Mouse (Mus musculus) CH12.LX (cell line): Measurements from ENCODE around the gene Bola3. TPM values are rescaled to one million over a fixed set of nuclear protein-coding genes. Genes with fewer than 3 reads are reported as not detected.

ENCODE experiments used
- DNase-seq: peaks from one replicate; pipeline ENCODE4 v3.0.0-alpha.2; 2013; ENCODE audit errors: extremely low read depth
- H3K27ac ChIP-seq: 2 replicates; pipeline ENCODE4 v1.5.1; 2012; ENCODE audit warnings: low read depth, mild to moderate bottlenecking, control low read depth, moderate library complexity; ENCODE audit not compliant: insufficient read depth
- H3K27me3 ChIP-seq: replicated peaks from 2 replicates; pipeline ENCODE3; 2012; ENCODE audit warnings: inconsistent platforms
- H3K36me3 ChIP-seq, 2 experiments: replicated peaks in 1 of 2; 2 replicates each; pipeline versions ENCODE3 to v1.6.1; 2012; ENCODE audit warnings: inconsistent platforms in 1 of 2, low read length in 1 of 2, mild to moderate bottlenecking in 1 of 2, mixed read lengths in 1 of 2, moderate library complexity in 1 of 2; ENCODE audit not compliant: control insufficient read depth in 1 of 2, insufficient read depth in 1 of 2
- H3K4me1 ChIP-seq, 2 experiments: 2 replicates each; pipeline ENCODE4 v1.6.1; 2012; ENCODE audit warnings: inconsistent platforms in 1 of 2, moderate library complexity in 1 of 2; ENCODE audit not compliant: insufficient read depth in 2 of 2, control insufficient read depth in 1 of 2
- H3K4me2 ChIP-seq: 2 replicates; pipeline ENCODE4 v1.6.1; 2012; ENCODE audit warnings: low read depth, mild to moderate bottlenecking, control low read depth; ENCODE audit not compliant: poor library complexity, insufficient read depth, severe bottlenecking
- H3K4me3 ChIP-seq, 3 experiments: fragments of 150-350 bp in 1 of 3; sonication (generic) in 1 of 3; replicated peaks in 1 of 3; 2 replicates each; pipeline versions ENCODE3 to v1.5.1; 2011 to 2012; ENCODE audit warnings: low read depth in 2 of 3, low read length in 2 of 3, mild to moderate bottlenecking in 2 of 3, moderate library complexity in 2 of 3, control low read depth in 1 of 3, improper control_type of control experiment in 1 of 3, inconsistent platforms in 1 of 3, mixed read lengths in 1 of 3; ENCODE audit not compliant: poor library complexity in 1 of 3
- H3K79me2 ChIP-seq: replicated peaks from 2 replicates; pipeline ENCODE4 v1.6.1; 2012; ENCODE audit warnings: mild to moderate bottlenecking, moderate library complexity; ENCODE audit not compliant: control insufficient read depth, poor library complexity, insufficient read depth, severe bottlenecking; ENCODE audit errors: extremely low read depth
- H3K9ac ChIP-seq: 2 replicates; pipeline ENCODE4 v1.6.1; 2012; ENCODE audit warnings: low read depth, mild to moderate bottlenecking, control low read depth, moderate library complexity; ENCODE audit not compliant: insufficient read depth
- H3K9me3 ChIP-seq: replicated peaks from 2 replicates; pipeline ENCODE3; 2012; ENCODE audit warnings: low read length, inconsistent platforms, mixed read lengths
- BHLHE40 ChIP-seq: IDR thresholded peaks from 2 replicates; pipeline ENCODE4 v1.6.1; 2011; ENCODE audit warnings: mild to moderate bottlenecking, low read depth, low read length, improper control_type of control experiment
- CHD1 ChIP-seq: IDR thresholded peaks from 2 replicates; pipeline ENCODE4 v1.6.1; 2012; ENCODE audit warnings: low read depth, low read length, improper control_type of control experiment, inconsistent platforms
- ELF1 ChIP-seq: IDR thresholded peaks from 2 replicates; pipeline ENCODE4 v1.6.1; 2014; ENCODE audit warnings: low read depth, mild to moderate bottlenecking, inconsistent platforms, low read length, improper control_type of control experiment
- EP300 ChIP-seq: IDR thresholded peaks from 2 replicates; pipeline ENCODE4 v1.6.1; 2011; ENCODE audit warnings: low read length, improper control_type of control experiment
- ETS1 ChIP-seq: conservative IDR thresholded peaks from 2 replicates; pipeline ENCODE4 v1.6.1; 2012; ENCODE audit warnings: low read depth, mild to moderate bottlenecking, inconsistent platforms, low read length, improper control_type of control experiment, moderate library complexity
- HCFC1 ChIP-seq: IDR thresholded peaks from 2 replicates; pipeline ENCODE4 v1.6.1; 2012; ENCODE audit warnings: low read depth, mild to moderate bottlenecking, inconsistent platforms, low read length, improper control_type of control experiment
- KAT2A ChIP-seq: IDR thresholded peaks from 2 replicates; pipeline ENCODE4 v1.6.1; 2012; ENCODE audit warnings: low read length, improper control_type of control experiment, inconsistent platforms; ENCODE audit not compliant: insufficient replicate concordance
- MEF2A ChIP-seq: IDR thresholded peaks from 2 replicates; pipeline ENCODE4 v1.6.1; 2014; ENCODE audit warnings: low read depth, mild to moderate bottlenecking, inconsistent platforms, low read length, improper control_type of control experiment, borderline replicate concordance
- MXI1 ChIP-seq: IDR thresholded peaks from 2 replicates; pipeline ENCODE4 v1.6.1; 2011; ENCODE audit warnings: mild to moderate bottlenecking, low read depth, low read length, improper control_type of control experiment
- NELFE ChIP-seq: IDR thresholded peaks from 2 replicates; pipeline ENCODE4 v1.6.1; 2011; ENCODE audit warnings: low read depth, low read length, improper control_type of control experiment
- RCOR1 ChIP-seq: conservative IDR thresholded peaks from 2 replicates; pipeline ENCODE4 v1.6.1; 2012; ENCODE audit warnings: low read depth, mild to moderate bottlenecking, inconsistent platforms, low read length, improper control_type of control experiment
- SMC3 ChIP-seq: IDR thresholded peaks from 2 replicates; pipeline ENCODE4 v1.6.1; 2011; ENCODE audit warnings: low read depth, low read length, improper control_type of control experiment
- TBP ChIP-seq: conservative IDR thresholded peaks from 2 replicates; pipeline ENCODE4 v1.6.1; 2011; ENCODE audit warnings: low read depth, low read length, improper control_type of control experiment
- TCF12 ChIP-seq: IDR thresholded peaks from 2 replicates; pipeline ENCODE4 v1.6.1; 2014; ENCODE audit warnings: low read depth, mild to moderate bottlenecking, inconsistent platforms, low read length, improper control_type of control experiment
- USF1 ChIP-seq: IDR thresholded peaks from 2 replicates; pipeline ENCODE4 v1.6.1; 2014; ENCODE audit warnings: low read depth, mild to moderate bottlenecking, inconsistent platforms, low read length, improper control_type of control experiment
- USF2 ChIP-seq: conservative IDR thresholded peaks from 2 replicates; pipeline ENCODE4 v1.6.1; 2011; ENCODE audit warnings: low read depth, low read length, improper control_type of control experiment
- ZNF384 ChIP-seq: IDR thresholded peaks from 2 replicates; pipeline ENCODE4 v1.6.1; 2012; ENCODE audit warnings: low read depth, low read length, improper control_type of control experiment, inconsistent platforms
- dilution Hi-C: fragments of 300-500 bp; cut with MboI; formaldehyde crosslinking; loops from 2 replicates; pipeline ENCODE4 v1.14.3; 2020; ENCODE audit warnings: low sequenced_read_pairs; ENCODE audit not compliant: extremely low pct_unique_long_range_greater_than_20kb, extremely low pct_ligation_motif_present
- in situ Hi-C: fragments of 300-500 bp; cut with MboI; formaldehyde crosslinking; loops from 3 replicates; pipeline ENCODE4 v1.14.3; 2019; ENCODE audit warnings: low sequenced_read_pairs, low pct_ligation_motif_present, low pct_unique_long_range_greater_than_20kb, mixed read lengths
- polyA plus RNA-seq: library from polyadenylated mRNA; unstranded; fragments of >175 nt; gene quantifications from 2 replicates; pipeline ENCODE4 v1.2.1, GENCODE M21; 2012; ENCODE audit warnings: low read depth; ENCODE audit not compliant: insufficient read length
- total RNA-seq, 2 experiments: library from RNA; depleted of rRNA; stranded (reverse); fragments of 300-350 nt in 1 of 2; fragments of >200 nt in 1 of 2; gene quantifications; 2 replicates each; pipeline ENCODE4 v1.2.3; 2012 to 2014

Gene Bola3
- 35.3 and 38.1 TPM in 2 replicates for total RNA-seq (2012; rRNA removed)
- 53.6 and 60.5 TPM in 2 replicates for total RNA-seq (2014; rRNA removed)
- 190 and 223 TPM in 2 replicates for polyA plus RNA-seq

GRCm38 (mm10) chr6:83348873-83349272, at the start of gene Bola3:
Gene Bola3 (plus strand): TSS chr6:83349147.
- dilution Hi-C loops (no loop called here), in situ Hi-C loops (no loop called here)
- H3K4me2 ChIP-seq = peak within 1 kb of the TSS; percentile 73
- TF ChIP-seq ELF1 (no peak), BHLHE40 (no peak), USF1 (no peak), CHD1 (no peak), MXI1 (no peak), USF2 (no peak), NELFE (no peak), RCOR1 (no peak), ETS1 (no peak), HCFC1 (no peak), ZNF384 (no peak), TBP (no peak), MEF2A (no peak), TCF12 (no peak)
- H3K9ac ChIP-seq = peak within 1 kb of the TSS; percentile 90
- H3K27ac ChIP-seq = no peak within 1 kb of the TSS
- peaks cover 29 to 53% of the 10 kb centered on the region in 2 experiments for H3K36me3 ChIP-seq
- H3K9me3 ChIP-seq = no peaks in the 10 kb centered on the region
- peaks cover 7 to 17% of the 10 kb centered on the region in 2 experiments for H3K4me1 ChIP-seq
- DNase-seq = no peak
- peak within 1 kb of the TSS; percentile 76 to 80 (median 78) for H3K4me3 ChIP-seq
- no peaks in the 10 kb centered on the region for H3K27me3 ChIP-seq
- H3K79me2 ChIP-seq = no peaks in the 10 kb centered on the region

GRCm38 (mm10) chr6:83300447-83301229, 48.3 kb upstream of the Bola3 start:
- DNase-seq = no peak
- Histone ChIP-seq H3K4me2 (no peak overlapping the region), H3K27me3 (no peaks in the 10 kb centered on the region), H3K9ac (no peak overlapping the region), H3K4me3 (no peak overlapping the region), H3K27ac (no peak overlapping the region), H3K36me3 (peaks cover 23 to 38% of the 10 kb centered on the region in 2 experiments), H3K79me2 (no peaks in the 10 kb centered on the region), H3K4me1 (no peaks in the 10 kb centered on the region), H3K9me3 (no peaks in the 10 kb centered on the region)
- TF ChIP-seq KAT2A (no peak), EP300 (no peak), SMC3 (no peak)
- in situ Hi-C loops (no loop called here), dilution Hi-C loops (no loop called here)
